Mouse (Mus musculus): ENCODE measurements at regions not wholly inside any gene's neighbourhood (a gene's known extent, or its start where the extent isn't known, plus 50 kb on each side); places are given as distances from the start of the nearest gene placed in this dataset.
"Not testable (repeated sequence)": the region's sequence is repeated elsewhere in the genome, so short reads cannot be mapped to it uniquely, and the experiment has no call there.

- Histone ChIP-seq H3K9me3 (ENCODE audit: control insufficient read depth, low read length) (no peaks in the 10 kb centered on the region), H3K4me3 (ENCODE audit: low read depth, low read length) (no peak overlapping the region), H3K4me2 (ENCODE audit: low read depth, low read length) (no peak overlapping the region), H3K36me3 (ENCODE audit: control insufficient read depth, insufficient read depth, low read length) (no peaks in the 10 kb centered on the region), H3K9ac (ENCODE audit: low read depth, low read length) (no peak overlapping the region), H3K27ac (replicated peaks; ENCODE audit: low read depth, low read length) (no peak overlapping the region), H3K27me3 (replicated peaks; ENCODE audit: control insufficient read depth, insufficient read depth, low read length) (no peaks in the 10 kb centered on the region), H3K4me1 (ENCODE audit: control insufficient read depth, insufficient read depth, low read length) (no peaks in the 10 kb centered on the region)
- WGBS = 56% methylated on average over 4 of the region's 4 CpGs
- no peak for ATAC-seq (ENCODE audit: low read depth)
- no peak for DNase-seq (ENCODE audit: low spot score)
These were observed 473.0 kb upstream of the Cntn5 start for GRCm38 (mm10) chr9:11377586-11377985.

GRCm38 (mm10) chr9:11373294-11373903 lies 468.8 kb upstream of the Cntn5 start:
- no peaks in the 10 kb centered on the region for H3K36me3 ChIP-seq (ENCODE audit: control insufficient read depth, insufficient read depth, low read length)
- no peaks in the 10 kb centered on the region for H3K9me3 ChIP-seq (ENCODE audit: control insufficient read depth, low read length)
- no peak; the same call in 1 of the 2 replicates for ATAC-seq (ENCODE audit: low read depth)
- WGBS = 82% methylated on average over 2 of the region's 2 CpGs
- H3K27me3 ChIP-seq (replicated peaks; ENCODE audit: control insufficient read depth, insufficient read depth, low read length) = no peaks in the 10 kb centered on the region
- no peak overlapping the region for H3K27ac ChIP-seq (replicated peaks; ENCODE audit: low read depth, low read length)
- H3K4me1 ChIP-seq (ENCODE audit: control insufficient read depth, insufficient read depth, low read length) = no peaks in the 10 kb centered on the region
- H3K4me3 ChIP-seq (ENCODE audit: low read depth, low read length) = no peak overlapping the region
- no peak overlapping the region for H3K4me2 ChIP-seq (ENCODE audit: low read depth, low read length)
- DNase-seq (ENCODE audit: low spot score) = no peak
- no peak overlapping the region for H3K9ac ChIP-seq (ENCODE audit: low read depth, low read length)

- no peaks in the 10 kb centered on the region for H3K36me3 ChIP-seq (ENCODE audit: control insufficient read depth, insufficient read depth, low read length)
- no peaks in the 10 kb centered on the region for H3K9me3 ChIP-seq (ENCODE audit: control insufficient read depth, low read length)
- 20% methylated on average over 1 of the region's 1 CpGs for WGBS
- H3K27me3 ChIP-seq (replicated peaks; ENCODE audit: control insufficient read depth, insufficient read depth, low read length) = no peaks in the 10 kb centered on the region
- ATAC-seq (ENCODE audit: low read depth) (no peak), DNase-seq (ENCODE audit: low spot score) (no peak)
- no peaks in the 10 kb centered on the region for H3K4me1 ChIP-seq (ENCODE audit: control insufficient read depth, insufficient read depth, low read length)
- no peak overlapping the region for H3K9ac ChIP-seq (ENCODE audit: low read depth, low read length)
- no peak overlapping the region for H3K4me2 ChIP-seq (ENCODE audit: low read depth, low read length)
- no peak overlapping the region for H3K27ac ChIP-seq (replicated peaks; ENCODE audit: low read depth, low read length)
- H3K4me3 ChIP-seq (ENCODE audit: low read depth, low read length) = no peak overlapping the region
These were observed 463.5 kb upstream of the Cntn5 start for GRCm38 (mm10) chr9:11368056-11368455.

- WGBS = 80% methylated on average over 4 of the region's 4 CpGs
- no peaks in the 10 kb centered on the region for H3K4me1 ChIP-seq (ENCODE audit: control insufficient read depth, insufficient read depth, low read length)
- no peak overlapping the region for H3K9ac ChIP-seq (ENCODE audit: low read depth, low read length)
- H3K27ac ChIP-seq (replicated peaks; ENCODE audit: low read depth, low read length) = no peak overlapping the region
- DNase-seq (ENCODE audit: low spot score) (peak; percentile 1), ATAC-seq (ENCODE audit: low read depth) (no peak)
- H3K4me3 ChIP-seq (ENCODE audit: low read depth, low read length) = no peak overlapping the region
- H3K27me3 ChIP-seq (replicated peaks; ENCODE audit: control insufficient read depth, insufficient read depth, low read length) = no peaks in the 10 kb centered on the region
- H3K4me2 ChIP-seq (ENCODE audit: low read depth, low read length) = no peak overlapping the region
- no peaks in the 10 kb centered on the region for H3K36me3 ChIP-seq (ENCODE audit: control insufficient read depth, insufficient read depth, low read length)
- no peaks in the 10 kb centered on the region for H3K9me3 ChIP-seq (ENCODE audit: control insufficient read depth, low read length)
These were observed 424.3 kb upstream of the Cntn5 start for GRCm38 (mm10) chr9:11328900-11329299.

- no peak overlapping the region for H3K4me2 ChIP-seq (ENCODE audit: low read depth, low read length)
- no peaks in the 10 kb centered on the region for H3K36me3 ChIP-seq (ENCODE audit: control insufficient read depth, insufficient read depth, low read length)
- ATAC-seq (ENCODE audit: low read depth) (no peak), DNase-seq (ENCODE audit: low spot score) (no peak)
- 81% methylated on average over 1 of the region's 1 CpGs for WGBS
- no peak overlapping the region for H3K9ac ChIP-seq (ENCODE audit: low read depth, low read length)
- no peaks in the 10 kb centered on the region for H3K27me3 ChIP-seq (replicated peaks; ENCODE audit: control insufficient read depth, insufficient read depth, low read length)
- no peak overlapping the region for H3K27ac ChIP-seq (replicated peaks; ENCODE audit: low read depth, low read length)
- H3K9me3 ChIP-seq (ENCODE audit: control insufficient read depth, low read length) = no peaks in the 10 kb centered on the region
- H3K4me1 ChIP-seq (ENCODE audit: control insufficient read depth, insufficient read depth, low read length) = no peaks in the 10 kb centered on the region
- H3K4me3 ChIP-seq (ENCODE audit: low read depth, low read length) = no peak overlapping the region
These were observed 412.6 kb upstream of the Cntn5 start for GRCm38 (mm10) chr9:11317221-11317620.

GRCm38 (mm10) chr9:11297116-11297515 lies 392.5 kb upstream of the Cntn5 start:
- not testable (repeated sequence) for H3K9ac ChIP-seq (ENCODE audit: low read depth, low read length); H3K4me2 ChIP-seq (ENCODE audit: low read depth, low read length); H3K9me3 ChIP-seq (ENCODE audit: control insufficient read depth, low read length); H3K27ac ChIP-seq (replicated peaks; ENCODE audit: low read depth, low read length); H3K4me1 ChIP-seq (ENCODE audit: control insufficient read depth, insufficient read depth, low read length); H3K27me3 ChIP-seq (replicated peaks; ENCODE audit: control insufficient read depth, insufficient read depth, low read length); H3K36me3 ChIP-seq (ENCODE audit: control insufficient read depth, insufficient read depth, low read length); DNase-seq (ENCODE audit: low spot score); H3K4me3 ChIP-seq (ENCODE audit: low read depth, low read length); ATAC-seq (ENCODE audit: low read depth)
- 95% methylated on average over 14 of the region's 17 CpGs for WGBS

GRCm38 (mm10) chr9:11285135-11285534 lies 380.6 kb upstream of the Cntn5 start:
- H3K4me3 ChIP-seq (ENCODE audit: low read depth, low read length) = no peak overlapping the region
- H3K36me3 ChIP-seq (ENCODE audit: control insufficient read depth, insufficient read depth, low read length) = no peaks in the 10 kb centered on the region
- ATAC-seq (ENCODE audit: low read depth) (no peak), DNase-seq (ENCODE audit: low spot score) (no peak)
- H3K27me3 ChIP-seq (replicated peaks; ENCODE audit: control insufficient read depth, insufficient read depth, low read length) = no peaks in the 10 kb centered on the region
- no peak overlapping the region for H3K27ac ChIP-seq (replicated peaks; ENCODE audit: low read depth, low read length)
- no peak overlapping the region for H3K4me2 ChIP-seq (ENCODE audit: low read depth, low read length)
- no peaks in the 10 kb centered on the region for H3K9me3 ChIP-seq (ENCODE audit: control insufficient read depth, low read length)
- H3K4me1 ChIP-seq (ENCODE audit: control insufficient read depth, insufficient read depth, low read length) = no peaks in the 10 kb centered on the region
- no peak overlapping the region for H3K9ac ChIP-seq (ENCODE audit: low read depth, low read length)
- WGBS = 77% methylated on average over 4 of the region's 4 CpGs

- Histone ChIP-seq H3K27ac (replicated peaks; ENCODE audit: low read depth, low read length) (no peak overlapping the region), H3K4me1 (ENCODE audit: control insufficient read depth, insufficient read depth, low read length) (no peaks in the 10 kb centered on the region), H3K36me3 (ENCODE audit: control insufficient read depth, insufficient read depth, low read length) (no peaks in the 10 kb centered on the region), H3K9ac (ENCODE audit: low read depth, low read length) (no peak overlapping the region), H3K27me3 (replicated peaks; ENCODE audit: control insufficient read depth, insufficient read depth, low read length) (no peaks in the 10 kb centered on the region), H3K9me3 (ENCODE audit: control insufficient read depth, low read length) (no peaks in the 10 kb centered on the region), H3K4me3 (ENCODE audit: low read depth, low read length) (no peak overlapping the region), H3K4me2 (ENCODE audit: low read depth, low read length) (no peak overlapping the region)
- WGBS = 70% methylated on average over 1 of the region's 1 CpGs
- no peak for DNase-seq (ENCODE audit: low spot score)
- ATAC-seq (ENCODE audit: low read depth) = no peak
These were observed 380.0 kb upstream of the Cntn5 start for GRCm38 (mm10) chr9:11284549-11284948.

- 87% methylated on average over 5 of the region's 5 CpGs for whole genome bisulfite sequencing
- H3K36me3 ChIP-seq (ENCODE audit: control insufficient read depth, insufficient read depth, low read length) = no peaks in the 10 kb centered on the region
- no peak for ATAC-seq (ENCODE audit: low read depth)
These were observed 375.0 kb upstream of the Cntn5 start for GRCm38 (mm10) chr9:11279409-11280127.

More at GRCm38 (mm10) chr9:11279409-11280127, 375.0 kb upstream of the Cntn5 start:
- no peak overlapping the region for H3K27ac ChIP-seq (replicated peaks; ENCODE audit: low read depth, low read length)
- H3K4me1 ChIP-seq (ENCODE audit: control insufficient read depth, insufficient read depth, low read length) = no peaks in the 10 kb centered on the region
- H3K4me3 ChIP-seq (ENCODE audit: low read depth, low read length) = no peak overlapping the region
- no peaks in the 10 kb centered on the region for H3K9me3 ChIP-seq (ENCODE audit: control insufficient read depth, low read length)
- H3K4me2 ChIP-seq (ENCODE audit: low read depth, low read length) = no peak overlapping the region
- H3K9ac ChIP-seq (ENCODE audit: low read depth, low read length) = no peak overlapping the region
- no peaks in the 10 kb centered on the region for H3K27me3 ChIP-seq (replicated peaks; ENCODE audit: control insufficient read depth, insufficient read depth, low read length)
- DNase-seq (ENCODE audit: low spot score) = no peak
